Mouse (Mus musculus) neural tube, embryonic 14.5 days (tissue): ENCODE results near the gene Cdk6. TPM values are rescaled to one million over a fixed set of nuclear protein-coding genes. Genes with fewer than 3 reads are reported as not detected.

ENCODE experiments used
- ATAC-seq: fragments of 200-750 bp; cut with Nextera tagmentation; 2 replicates; pipeline ENCODE4 v1.8.0; 2017; ENCODE audit warnings: low read depth, mild to moderate bottlenecking, moderate TSS enrichment, moderate library complexity
- H3K27ac ChIP-seq: fragments of 300-500 bp; sonication (generic); 2 replicates; pipeline ENCODE4 v1.5.1; 2014; ENCODE audit warnings: low read depth, mild to moderate bottlenecking, control low read depth, low read length, moderate library complexity, mixed read lengths
- H3K27me3 ChIP-seq: fragments of 300-500 bp; sonication (generic); 2 replicates; pipeline ENCODE4 v1.6.1; 2014; ENCODE audit warnings: low read length; ENCODE audit not compliant: control insufficient read depth, insufficient read depth
- H3K36me3 ChIP-seq: fragments of 300-500 bp; sonication (generic); 2 replicates; pipeline ENCODE4 v1.6.1; 2014; ENCODE audit warnings: low read length, mixed read lengths; ENCODE audit not compliant: control insufficient read depth, insufficient read depth
- H3K4me1 ChIP-seq: fragments of 300-500 bp; sonication (generic); 2 replicates; pipeline ENCODE4 v1.6.1; 2014; ENCODE audit warnings: low read length; ENCODE audit not compliant: control insufficient read depth, insufficient read depth
- H3K4me2 ChIP-seq: fragments of 300-500 bp; sonication (generic); 2 replicates; pipeline ENCODE4 v1.6.1; 2014; ENCODE audit warnings: mild to moderate bottlenecking, low read depth, low read length, control low read depth
- H3K4me3 ChIP-seq: fragments of 300-500 bp; sonication (generic); 2 replicates; pipeline ENCODE4 v1.5.1; 2014; ENCODE audit warnings: low read depth, low read length, control low read depth, mixed read lengths
- H3K9ac ChIP-seq: fragments of 300-500 bp; sonication (generic); replicated peaks from 2 replicates; pipeline ENCODE4 v1.6.1; 2014; ENCODE audit warnings: low read depth, mild to moderate bottlenecking, control low read depth, low read length, mixed read lengths
- H3K9me3 ChIP-seq: fragments of 300-500 bp; sonication (generic); 2 replicates; pipeline ENCODE4 v1.6.1; 2016; ENCODE audit warnings: low read length; ENCODE audit not compliant: control insufficient read depth
- WGBS: fragments of 180-500 bp; shearing (Covaris S2); extraction: QIAGEN DNeasy Blood & Tissue Kit; methylation state at CpG from one replicate; pipeline ENCODE4 v1.1.7; 2014; 5-methylcytosine and 5-hydroxymethylcytosine counted together
- polyA plus RNA-seq: library from polyadenylated mRNA; unstranded; fragments of >200 nt; fragmentation: Nextera tagmentation; extraction: Ambion mirVana; gene quantifications from 2 replicates; pipeline ENCODE4 v1.2.1, GENCODE M21; 2014

Gene Cdk6
- polyA plus RNA-seq, 1 experiment from 2014 or later: 12.2 TPM

DNA sequence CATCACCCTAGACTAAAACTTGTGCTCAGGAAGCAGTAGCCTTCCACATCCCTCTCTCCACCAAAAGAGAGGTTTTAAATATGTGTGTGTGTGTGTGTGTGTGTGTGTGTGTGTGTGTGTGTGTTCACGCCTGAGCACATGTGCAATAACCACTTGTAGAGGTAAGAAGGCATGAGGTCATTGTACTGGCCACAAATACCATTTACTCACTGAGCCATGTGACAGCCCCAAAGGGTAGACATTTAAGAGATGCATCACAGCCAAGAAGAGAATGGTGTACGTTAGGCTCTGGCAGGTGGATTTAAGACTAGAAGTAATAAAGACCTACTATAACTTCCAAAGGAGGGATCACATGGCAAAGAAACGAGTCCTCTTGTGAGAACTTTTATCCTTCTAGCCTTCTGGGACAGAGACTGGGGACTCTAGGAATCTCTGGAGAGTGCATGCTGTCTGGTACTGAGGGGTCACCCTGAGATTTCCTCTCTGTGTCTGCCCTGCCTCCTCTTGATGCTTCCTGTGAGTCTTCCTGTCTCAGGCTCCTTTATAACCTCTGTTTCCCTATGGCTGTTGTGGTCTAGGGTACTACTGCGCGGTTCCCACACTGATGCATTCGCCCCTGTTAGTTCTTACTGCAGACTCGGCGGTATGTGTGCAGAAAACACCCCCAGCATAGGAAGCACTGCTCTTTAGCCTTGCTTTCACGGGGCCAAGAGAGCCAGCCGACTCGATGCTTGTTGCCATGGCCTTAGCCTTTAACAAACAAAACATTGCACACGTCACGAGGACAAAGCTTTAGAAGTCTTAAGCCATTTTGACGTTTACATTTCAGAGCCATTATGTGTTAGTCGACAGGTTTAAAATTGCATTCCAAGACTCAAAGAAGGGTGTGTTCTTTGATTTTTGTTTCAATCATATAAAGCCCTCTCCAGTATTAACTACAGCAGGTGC is 22.0 kb downstream of the Cdk6 start:
- Histone ChIP-seq H3K4me2 (no peak overlapping the region), H3K27ac (no peak overlapping the region), H3K9me3 (no peaks in the 10 kb centered on the region), H3K4me3 (no peak overlapping the region), H3K9ac (no peak overlapping the region), H3K27me3 (no peaks in the 10 kb centered on the region), H3K4me1 (no peaks in the 10 kb centered on the region), H3K36me3 (no peaks in the 10 kb centered on the region)
- WGBS: 74% methylated on average over 15 of the region's 15 CpGs
- no peak; the same call in 1 of the 2 replicates for ATAC-seq

- no peaks in the 10 kb centered on the region for H3K9me3 ChIP-seq
- no peak for ATAC-seq
- no peak overlapping the region for H3K9ac ChIP-seq
- H3K4me1 ChIP-seq: no peaks in the 10 kb centered on the region
- H3K27ac ChIP-seq: no peak overlapping the region
- no peaks in the 10 kb centered on the region for H3K27me3 ChIP-seq
- no peak overlapping the region for H3K4me3 ChIP-seq
- no peaks in the 10 kb centered on the region for H3K36me3 ChIP-seq
- H3K4me2 ChIP-seq: no peak overlapping the region
- WGBS: 95% methylated on average over 4 of the region's 4 CpGs
These were observed 25.8 kb downstream of the Cdk6 start for GRCm38 (mm10) chr5:3367045-3367444.

- ATAC-seq: no peak
- Histone ChIP-seq H3K36me3 (no peaks in the 10 kb centered on the region), H3K4me3 (no peak overlapping the region), H3K4me1 (no peaks in the 10 kb centered on the region), H3K9ac (no peak overlapping the region), H3K4me2 (no peak overlapping the region), H3K9me3 (no peaks in the 10 kb centered on the region), H3K27me3 (no peaks in the 10 kb centered on the region), H3K27ac (no peak overlapping the region)
- WGBS: 73% methylated on average over 6 of the region's 6 CpGs
These were observed 28.0 kb downstream of the Cdk6 start for GRCm38 (mm10) chr5:3369317-3369716.

GRCm38 (mm10) chr5:3371212-3371611 is 29.9 kb downstream of the Cdk6 start:
- ATAC-seq: no peak
- H3K27ac ChIP-seq: no peak overlapping the region
- WGBS: 94% methylated on average over 2 of the region's 2 CpGs

GRCm38 (mm10) chr5:3373170-3373569 is 31.9 kb downstream of the Cdk6 start:
- no peak for ATAC-seq
- H3K36me3 ChIP-seq: no peaks in the 10 kb centered on the region
- WGBS: 90% methylated on average over 10 of the region's 10 CpGs

More at GRCm38 (mm10) chr5:3371212-3371611, 29.9 kb downstream of the Cdk6 start:
- no peak overlapping the region for H3K9ac ChIP-seq
- H3K36me3 ChIP-seq: no peaks in the 10 kb centered on the region
- H3K9me3 ChIP-seq: no peaks in the 10 kb centered on the region
- no peak overlapping the region for H3K4me2 ChIP-seq
- H3K27me3 ChIP-seq: no peaks in the 10 kb centered on the region
- H3K4me3 ChIP-seq: no peak overlapping the region
- H3K4me1 ChIP-seq: no peaks in the 10 kb centered on the region

DNA sequence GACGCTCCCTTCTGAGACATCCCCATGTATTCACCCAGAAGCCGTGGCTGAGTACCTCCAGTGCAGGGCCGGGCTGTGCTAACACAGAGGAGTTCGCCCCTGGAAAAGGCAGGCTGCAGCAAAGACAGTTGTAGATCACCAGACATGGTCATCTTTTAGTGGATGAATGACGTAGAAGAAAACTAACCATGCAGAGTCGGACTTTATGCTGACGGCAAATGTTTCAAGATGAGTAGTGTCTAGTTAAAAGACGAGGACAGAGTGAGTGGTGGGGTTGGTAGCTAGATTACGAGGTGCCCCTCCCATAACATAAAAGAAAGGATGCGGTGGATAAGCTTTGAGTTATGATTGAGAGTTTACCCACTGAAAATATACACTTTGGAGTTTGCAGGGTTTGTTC is 33.5 kb downstream of the Cdk6 start:
- no peaks in the 10 kb centered on the region for H3K9me3 ChIP-seq
- 89% methylated on average over 10 of the region's 10 CpGs for WGBS
- no peak for ATAC-seq

More at GRCm38 (mm10) chr5:3373170-3373569, 31.9 kb downstream of the Cdk6 start:
- H3K4me1 ChIP-seq: no peaks in the 10 kb centered on the region
- H3K4me3 ChIP-seq: no peak overlapping the region
- no peaks in the 10 kb centered on the region for H3K9me3 ChIP-seq
- H3K27ac ChIP-seq: no peak overlapping the region
- no peak overlapping the region for H3K4me2 ChIP-seq
- H3K27me3 ChIP-seq: no peaks in the 10 kb centered on the region
- H3K9ac ChIP-seq: no peak overlapping the region

DNA sequence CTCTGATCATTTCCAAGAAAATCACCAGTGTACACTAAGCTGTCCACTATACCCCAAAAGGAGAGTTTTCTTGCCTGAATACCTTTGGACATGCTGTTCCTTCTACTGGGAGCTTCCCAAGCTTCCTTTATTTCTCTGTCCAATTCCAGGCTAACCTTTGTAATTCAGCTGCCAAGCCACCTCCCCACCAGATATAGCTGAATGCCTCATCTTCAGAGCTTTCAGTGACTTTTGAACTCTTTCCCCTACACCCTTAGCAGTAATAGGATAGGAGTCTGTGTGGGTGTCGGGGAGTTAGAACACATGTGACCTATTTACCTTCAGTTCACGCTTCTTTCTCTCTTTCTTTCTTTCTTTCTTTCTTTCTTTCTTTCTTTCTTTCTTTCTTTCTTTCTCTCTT is 34.9 kb downstream of the Cdk6 start:
- H3K27me3 ChIP-seq: no peaks in the 10 kb centered on the region
- ATAC-seq: no peak
- no peaks in the 10 kb centered on the region for H3K4me1 ChIP-seq

More for the DNA sequence above, 33.5 kb downstream of the Cdk6 start:
- Histone ChIP-seq H3K27ac (no peak overlapping the region), H3K27me3 (no peaks in the 10 kb centered on the region), H3K4me1 (no peaks in the 10 kb centered on the region), H3K36me3 (no peaks in the 10 kb centered on the region), H3K9ac (no peak overlapping the region), H3K4me3 (no peak overlapping the region), H3K4me2 (no peak overlapping the region)

DNA sequence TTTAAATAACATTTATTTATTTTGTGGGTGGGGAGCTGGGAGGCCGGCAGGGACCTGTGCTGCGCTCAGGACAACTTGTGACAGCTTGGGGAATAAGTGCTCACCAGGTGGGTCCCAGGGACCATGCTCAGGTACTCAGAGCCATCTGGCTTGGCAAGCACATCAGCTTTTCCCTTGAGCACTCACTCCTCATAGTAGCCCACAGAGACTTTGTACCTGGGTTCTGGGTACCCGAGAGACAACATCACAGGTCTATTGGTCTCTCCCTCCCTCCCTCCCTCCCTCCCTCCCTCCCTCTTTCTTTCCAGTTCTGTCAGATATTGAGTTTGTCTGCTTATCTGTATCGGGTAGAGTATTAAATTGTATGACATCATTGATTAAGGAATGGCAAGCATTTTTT is 38.0 kb downstream of the Cdk6 start:
- 82% methylated on average over 4 of the region's 4 CpGs for WGBS
- no peak overlapping the region for H3K27ac ChIP-seq

More for the DNA sequence above, 34.9 kb downstream of the Cdk6 start:
- Histone ChIP-seq H3K4me2 (no peak overlapping the region), H3K4me3 (no peak overlapping the region), H3K9ac (no peak overlapping the region), H3K9me3 (no peaks in the 10 kb centered on the region), H3K27ac (no peak overlapping the region), H3K36me3 (no peaks in the 10 kb centered on the region)
- 90% methylated on average over 2 of the region's 2 CpGs for WGBS

DNA sequence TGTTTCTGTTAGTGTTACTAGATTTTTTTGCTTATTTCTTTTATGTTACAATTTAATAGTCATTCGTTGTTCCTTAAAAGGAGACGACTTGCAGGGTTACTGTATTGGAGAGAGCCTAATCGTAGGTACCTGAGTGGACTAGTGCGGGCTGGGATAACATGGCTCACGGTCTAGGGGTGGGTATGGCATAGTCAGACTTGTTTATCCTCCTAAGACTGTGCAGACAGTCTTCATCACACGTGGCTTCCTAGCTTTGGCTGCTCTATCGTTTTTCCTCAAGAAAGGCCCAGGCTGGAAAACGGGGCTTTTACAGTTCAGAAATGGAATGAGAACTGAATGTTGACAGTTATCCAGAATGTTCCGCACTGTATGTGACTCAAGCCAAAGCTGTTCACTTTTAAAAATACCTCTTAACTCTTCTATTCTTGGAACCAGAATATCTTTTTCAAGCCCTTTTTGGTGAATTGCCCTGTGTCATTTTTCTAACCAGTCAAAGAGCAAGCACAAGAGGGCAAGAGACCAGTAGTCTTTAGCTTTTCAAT is 39.5 kb downstream of the Cdk6 start:
- H3K4me3 ChIP-seq: no peak overlapping the region
- H3K27me3 ChIP-seq: no peaks in the 10 kb centered on the region
- no peak for ATAC-seq
- no peak overlapping the region for H3K4me2 ChIP-seq
- no peaks in the 10 kb centered on the region for H3K36me3 ChIP-seq
- H3K27ac ChIP-seq: no peak overlapping the region
- WGBS: 92% methylated on average over 9 of the region's 9 CpGs
- H3K9ac ChIP-seq: no peak overlapping the region
- H3K9me3 ChIP-seq: no peaks in the 10 kb centered on the region
- no peaks in the 10 kb centered on the region for H3K4me1 ChIP-seq

More for the DNA sequence above, 38.0 kb downstream of the Cdk6 start:
- Histone ChIP-seq H3K36me3 (no peaks in the 10 kb centered on the region), H3K27me3 (no peaks in the 10 kb centered on the region), H3K4me3 (no peak overlapping the region), H3K4me1 (no peaks in the 10 kb centered on the region), H3K4me2 (no peak overlapping the region), H3K9me3 (no peaks in the 10 kb centered on the region), H3K9ac (no peak overlapping the region)
- ATAC-seq: no peak
